24 mouse cellular contexts compared by ENCODE assay signal in the genomic region with DNA sequence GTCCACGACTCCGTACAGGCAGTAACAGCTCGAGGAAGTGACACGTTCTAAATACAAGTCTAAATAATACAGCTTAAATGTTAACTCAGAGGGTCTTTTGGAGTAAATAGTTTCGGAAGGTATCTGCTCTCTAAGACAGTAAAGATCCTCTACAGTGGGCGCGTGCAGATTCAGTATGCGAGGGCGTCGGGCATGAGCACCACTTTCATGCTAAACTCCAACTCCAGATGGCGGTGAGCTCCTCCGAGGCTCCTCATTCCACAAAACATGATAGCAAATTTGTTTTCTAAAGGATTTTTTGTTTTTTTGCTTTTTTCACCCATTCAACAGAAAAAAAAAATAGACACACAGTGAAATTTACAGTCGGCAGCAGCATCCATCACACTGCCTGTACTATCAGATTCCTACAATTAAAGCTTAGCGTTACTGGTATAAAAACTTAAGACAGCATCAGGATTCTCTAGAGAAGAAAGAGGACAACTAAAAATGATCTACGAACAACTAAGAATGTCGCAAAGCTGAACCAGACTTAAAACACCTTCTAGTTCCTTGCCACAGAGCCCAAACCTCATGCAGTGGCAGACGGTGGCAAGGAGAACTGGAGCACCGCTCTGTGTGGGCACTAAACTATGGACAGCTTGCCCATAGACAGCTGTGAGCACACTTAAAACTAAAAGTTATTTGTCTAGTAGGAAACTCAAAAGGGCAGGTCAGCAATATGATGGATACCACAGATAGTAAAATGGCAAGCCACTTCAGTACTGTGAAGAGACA. TPM values are rescaled to one million over a fixed set of nuclear protein-coding genes. Genes with fewer than 3 reads are reported as not detected.
DNase-seq lines count a peak whose midpoint lies in the region; TF ChIP-seq lines count a peak whose summit lies in the region.
"Had no signal": no experiment of that assay in that cellular context is flagged by ENCODE, and none has a peak within 500 bp of the region (broad histone marks: within the 10 kb centered on the region; RNA-seq: fewer than 3 reads in every experiment).

No protein-coding gene starts in this region.

- TF ChIP-seq CTCF in layer of hippocampus, adult 2 months (conservative IDR thresholded peaks at IDR 0.05), result no peak

- intact Hi-C loops in left cerebral cortex, postnatal 25 days (cut with DNase I), result no loop called here

- H3K27ac ChIP-seq in layer of hippocampus, adult 2 months, result peak overlapping the region; percentile 19; the same call in 1 of the 2 replicates
- H3K27ac ChIP-seq: forebrain, embryonic 10.5 days; forebrain, embryonic 13.5 days; gastrocnemius, adult 2 months; hindbrain, embryonic 10.5 days; hindbrain, embryonic 13.5 days had no signal

- H3K4me3 ChIP-seq in layer of hippocampus, adult 2 months, result no peak overlapping the region
- H3K4me3 ChIP-seq: forebrain, embryonic 10.5 days; forebrain, embryonic 13.5 days; gastrocnemius, adult 2 months; hindbrain, embryonic 10.5 days; hindbrain, embryonic 13.5 days had no signal

- no peak for DNase-seq in layer of hippocampus, adult 2 months (ENCODE audit: low spot score in 2 of 2)
- DNase-seq in layer of hippocampus, postnatal 14 days (ENCODE audit: low spot score in 2 of 2), result no peak
- DNase-seq in left cerebral cortex, postnatal 25 days (ENCODE audit: low spot score in 2 of 2), result peak; percentile 44 to 76
- no peak for DNase-seq in left cerebral cortex, adult 8-10 months (ENCODE audit: low spot score in 2 of 2)
- peak; percentile 37 to 65 for DNase-seq in right cerebral cortex, adult 2 months (ENCODE audit: low spot score in 2 of 2)
- no peak for DNase-seq in right cerebral cortex, postnatal 25 days
- peak; percentile 48 for DNase-seq in telencephalon, adult 2 months (ENCODE audit: low read depth, low spot score)
- no peak for DNase-seq in urinary bladder, postnatal 14 days (ENCODE audit: low spot score)
- DNase-seq: adrenal gland, adult 2 months; adrenal gland, postnatal 25 days; cerebellum, adult 18-20 months; cerebellum, adult 9-10 months; cerebellum, postnatal 14 days; gastrocnemius, adult 2 months; gastrocnemius, postnatal 14 days; heart, adult 11 months had no signal

RNA-seq across cellular contexts. Expression of gene Ythdf1, which starts 16.1 kb away (rescaled TPM):
- total RNA-seq in layer of hippocampus, adult 2 months (2021), result 10 to 100 TPM; 54.1 to 54.2 TPM
- 10 to 100 TPM; 63.5 to 65.7 TPM for total RNA-seq in layer of hippocampus, postnatal 14 days (2021)
- 10 to 100 TPM; 60.6 to 62.8 TPM for total RNA-seq in left cerebral cortex, postnatal 25 days (2021)
- total RNA-seq in left cerebral cortex, adult 8-10 months (2022), result 10 to 100 TPM; 50.1 to 54.1 (median 52.4) TPM

RNA-seq across cellular contexts. Expression of gene Birc7, which starts 24.2 kb away (rescaled TPM):
- total RNA-seq in layer of hippocampus, adult 2 months (2021), result not detected
- not detected for total RNA-seq in layer of hippocampus, postnatal 14 days (2021)
- total RNA-seq in left cerebral cortex, postnatal 25 days (2021), result not detected
- total RNA-seq in left cerebral cortex, adult 8-10 months (2022), result not detected
- total RNA-seq: adrenal gland, adult 2 months; adrenal gland, postnatal 25 days; gastrocnemius, adult 2 months; gastrocnemius, postnatal 14 days; gastrocnemius, postnatal 4 days; heart, adult 8-10 months; heart, postnatal 25 days; MEL had no signal

RNA-seq across cellular contexts. Expression of gene Nkain4, which starts 49.9 kb away (rescaled TPM):
- total RNA-seq in layer of hippocampus, adult 2 months (2021), result 10 to 100 TPM; 54.3 to 55.1 TPM
- total RNA-seq in layer of hippocampus, postnatal 14 days (2021), result 10 to 100 TPM; 56.1 to 56.9 TPM
- 10 to 100 TPM; 36.0 to 37.9 TPM for total RNA-seq in left cerebral cortex, postnatal 25 days (2021)
- 10 to 100 TPM; 43.8 to 48.3 (median 46.8) TPM for total RNA-seq in left cerebral cortex, adult 8-10 months (2022)
- total RNA-seq: MEL had no signal

Comparison
In these comparisons a context has a peak if more than half of its experiments do, and no peak if none do; other contexts are left out.
1. DNase-seq: peak in left cerebral cortex, postnatal 25 days (2 of 2), right cerebral cortex, adult 2 months (2 of 2) and telencephalon, adult 2 months (single experiment); none in layer of hippocampus, adult 2 months (0 of 2), layer of hippocampus, postnatal 14 days (0 of 2), left cerebral cortex, adult 8-10 months (0 of 2), right cerebral cortex, postnatal 25 days (single experiment) and urinary bladder, postnatal 14 days (single experiment).